Mouse (Mus musculus): ENCODE results near the gene Col20a1.

Col20a1 gene

GRCm38 (mm10) chr2:180995457-180995856 lies 9.1 kb downstream of the Col20a1 start:
- no peak for DNase-seq

DNA sequence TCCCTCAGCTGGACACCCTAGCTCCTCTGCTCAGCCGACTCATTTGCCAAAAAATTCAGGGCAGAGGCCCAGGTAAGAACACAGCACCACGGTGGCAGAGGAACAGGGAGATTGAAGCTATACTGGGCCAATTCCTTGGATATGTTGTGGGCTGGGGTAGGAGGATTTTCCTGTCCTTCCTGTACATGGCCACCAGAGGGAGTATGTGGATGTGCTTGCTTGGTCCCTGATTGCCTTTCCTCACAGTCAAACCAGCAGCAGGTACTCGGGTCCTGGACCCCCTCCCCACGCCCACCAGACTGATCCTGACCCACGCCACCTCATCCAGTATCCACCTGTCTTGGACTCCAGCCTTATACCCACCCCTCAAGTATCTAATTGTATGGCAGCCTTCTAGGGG lies 10.1 kb downstream of the Col20a1 start:
- no peak for DNase-seq

DNA sequence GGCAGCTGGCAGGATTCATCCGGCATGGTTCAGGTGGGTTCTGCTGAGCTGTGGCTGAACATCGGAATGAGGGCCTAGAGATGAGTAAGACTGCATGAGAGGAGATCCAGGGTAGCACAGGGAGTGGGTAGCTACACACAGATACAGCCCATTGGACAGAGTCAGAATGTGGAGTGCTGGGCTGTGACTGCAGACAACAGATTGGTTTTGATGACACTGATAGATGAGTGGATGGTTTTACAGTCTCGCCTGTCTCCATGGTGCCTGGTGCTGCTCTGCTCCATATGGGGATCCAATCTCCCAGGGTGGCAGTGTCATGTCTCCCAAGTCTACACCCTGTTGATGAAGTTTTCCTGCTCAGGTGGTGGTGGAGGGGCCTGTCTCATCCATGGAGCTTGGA lies 10.6 kb downstream of the Col20a1 start:
- DNase-seq, result no peak

DNA sequence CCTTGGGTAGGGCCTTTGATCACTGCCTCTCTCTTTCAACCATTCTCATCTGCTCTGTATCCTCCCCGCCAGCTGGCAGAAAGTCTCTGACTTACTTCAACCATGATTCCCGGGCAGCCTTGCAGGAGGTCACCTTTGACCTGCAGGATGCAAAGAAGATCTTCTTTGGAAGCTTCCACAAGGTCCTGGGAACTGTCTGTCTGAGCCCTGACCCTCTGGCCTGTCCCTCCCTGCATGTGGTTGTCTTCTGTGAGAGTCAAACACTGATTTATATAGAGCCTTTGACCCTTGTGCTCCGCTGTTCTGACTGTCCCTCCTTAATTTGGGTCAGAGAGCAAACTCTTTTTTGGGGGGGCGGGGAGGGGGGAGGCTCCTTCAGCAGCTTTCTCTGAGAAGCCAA lies 20.7 kb downstream of the Col20a1 start:
- DNase-seq, result no peak

GRCm38 (mm10) chr2:181008339-181008738 lies 22.0 kb downstream of the Col20a1 start:
- no peak for DNase-seq

DNA sequence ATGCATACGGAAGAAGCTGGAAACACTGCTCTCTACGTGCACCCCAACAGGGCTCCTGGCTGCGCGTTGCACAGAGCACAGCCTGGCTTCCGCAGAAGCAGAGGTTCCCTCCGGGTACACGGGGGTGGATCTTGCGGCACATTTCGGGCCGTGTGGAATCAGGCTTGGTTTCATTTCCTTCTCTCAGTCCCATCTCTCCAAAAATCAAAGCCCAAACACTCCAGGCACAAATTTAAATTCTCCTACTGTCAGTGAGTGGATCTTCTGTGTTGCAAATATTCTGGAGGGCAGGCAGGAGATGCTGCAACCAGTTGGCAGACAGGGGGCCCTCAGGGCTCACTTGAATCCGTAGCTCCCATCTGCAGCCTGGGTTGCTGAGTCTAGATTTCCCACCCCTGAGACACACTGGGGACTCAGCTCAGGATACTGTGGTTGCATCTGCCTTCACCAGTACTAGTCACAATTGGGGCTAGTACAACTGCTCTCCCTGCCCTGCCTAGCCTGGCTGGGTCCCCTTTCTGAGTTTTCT lies 45.1 kb downstream of the Col20a1 start:
- DNase-seq, result no peak

DNA sequence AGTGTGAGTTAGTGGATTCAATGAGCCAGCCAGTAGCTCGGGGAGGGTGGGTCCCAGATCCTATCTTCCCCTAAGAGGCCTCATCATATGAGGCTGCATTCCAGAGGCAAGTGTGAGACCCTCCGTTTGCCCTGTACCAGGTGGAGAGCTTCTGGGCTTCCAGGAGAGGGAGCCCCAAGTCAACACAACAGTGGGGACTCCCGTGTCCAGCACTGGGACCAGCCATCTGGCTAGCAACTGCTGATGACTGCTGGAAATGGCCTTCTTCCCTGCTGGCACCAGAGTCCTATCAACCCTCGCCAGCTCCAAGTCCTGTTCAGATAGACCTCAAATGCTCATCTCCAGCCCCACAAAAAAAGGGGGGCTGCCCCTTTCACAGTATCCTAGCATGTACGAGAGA lies 46.1 kb downstream of the Col20a1 start:
- DNase-seq, result no peak

DNA sequence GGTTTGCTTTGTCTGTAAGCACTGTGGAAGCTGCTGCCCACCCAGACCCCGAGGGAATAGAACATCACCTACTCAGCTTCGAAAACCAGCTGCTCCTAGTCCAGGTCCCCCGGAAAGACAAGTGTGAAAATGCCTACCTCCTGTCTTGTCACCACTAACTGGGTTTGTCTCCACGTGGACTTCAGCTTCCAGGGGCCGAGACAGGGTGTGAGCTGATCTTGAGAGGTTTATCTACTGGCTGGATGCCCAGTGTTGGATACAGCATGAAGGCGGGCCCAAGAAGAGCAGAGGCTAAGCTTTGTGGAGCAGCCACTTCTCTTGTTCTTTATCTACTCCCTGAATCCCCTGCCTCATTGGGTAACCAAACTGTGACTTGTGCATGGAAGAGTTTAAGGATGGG lies 47.0 kb downstream of the Col20a1 start:
- DNase-seq, result no peak

GRCm38 (mm10) chr2:181035186-181035585 lies 48.9 kb downstream of the Col20a1 start:
- DNase-seq, result no peak

GRCm38 (mm10) chr2:181036561-181036960 lies 50.2 kb downstream of the Col20a1 start:
- DNase-seq, result no peak

DNA sequence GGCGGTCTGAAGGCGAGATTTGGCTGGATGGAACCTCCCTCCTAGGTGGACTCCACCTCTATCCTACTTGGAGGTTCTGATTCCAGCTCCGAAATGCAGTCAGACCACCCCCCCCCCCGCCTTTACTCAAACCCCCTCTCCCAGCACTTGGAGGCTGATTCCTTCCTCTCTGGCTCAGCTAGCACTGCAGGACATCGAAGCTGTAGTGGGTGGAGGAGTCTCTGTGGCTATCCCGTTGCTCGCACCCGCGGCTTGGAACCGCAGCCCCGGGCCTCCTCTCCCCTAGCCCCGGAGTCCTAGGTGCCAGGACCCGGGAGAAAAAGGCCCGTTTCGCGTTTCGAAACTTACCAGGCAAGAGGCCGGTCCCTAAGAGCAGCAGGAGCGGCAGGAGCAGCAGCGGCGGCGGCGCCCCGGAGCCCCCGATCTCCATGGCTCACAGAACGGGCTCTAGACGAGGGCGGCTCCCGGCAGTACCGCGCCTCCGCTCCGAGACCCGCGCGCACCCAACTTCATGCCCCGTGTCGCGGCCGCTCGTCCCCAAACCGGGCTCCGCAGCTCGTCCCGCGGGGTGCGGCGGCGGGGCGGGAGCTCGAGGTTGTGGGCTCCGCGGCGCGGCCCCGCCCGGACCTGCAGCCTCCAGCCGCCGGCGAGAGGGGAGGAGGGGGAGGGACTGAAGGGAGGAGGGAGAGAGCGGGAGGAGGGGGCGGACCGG lies 52.5 kb downstream of the Col20a1 start:
- no peak for DNase-seq

GRCm38 (mm10) chr2:181039356-181039680 lies 53.0 kb downstream of the Col20a1 start:
- no peak for DNase-seq

- DNase-seq, result no peak
These were observed 55.6 kb downstream of the Col20a1 start for GRCm38 (mm10) chr2:181041941-181042340.

- no peak for DNase-seq
These were observed 56.0 kb downstream of the Col20a1 start for GRCm38 (mm10) chr2:181042376-181042775.

GRCm38 (mm10) chr2:181043437-181043836 lies 57.1 kb downstream of the Col20a1 start, which contains the start of gene Chrna4:
Gene Chrna4, minus strand, starts transcription at chr2:181043546.
- no peak for DNase-seq

GRCm38 (mm10) chr2:181044001-181044400 lies 57.7 kb downstream of the Col20a1 start:
- DNase-seq, result no peak

- DNase-seq, result no peak
These were observed 62.1 kb downstream of the Col20a1 start for GRCm38 (mm10) chr2:181048252-181048945.

DNA sequence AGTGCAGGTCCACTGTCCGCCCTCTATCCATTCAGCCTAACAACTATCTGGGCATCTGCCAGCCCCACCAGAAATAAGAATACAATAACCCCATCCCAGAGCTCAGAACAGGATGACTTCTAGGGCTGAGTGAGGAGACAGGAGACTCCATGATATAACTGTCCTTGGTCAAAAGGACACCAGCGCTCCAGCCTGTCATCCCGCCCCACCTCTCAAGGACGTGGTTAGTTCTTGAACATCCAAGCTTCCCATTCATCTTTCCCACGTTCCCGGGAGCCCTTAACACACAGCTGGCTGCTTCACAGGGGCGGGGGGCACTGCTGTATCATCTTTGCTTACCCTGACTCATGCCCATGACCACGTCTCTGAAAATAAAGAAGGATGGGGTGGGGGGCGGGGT lies 62.7 kb downstream of the Col20a1 start:
- DNase-seq, result no peak

DNA sequence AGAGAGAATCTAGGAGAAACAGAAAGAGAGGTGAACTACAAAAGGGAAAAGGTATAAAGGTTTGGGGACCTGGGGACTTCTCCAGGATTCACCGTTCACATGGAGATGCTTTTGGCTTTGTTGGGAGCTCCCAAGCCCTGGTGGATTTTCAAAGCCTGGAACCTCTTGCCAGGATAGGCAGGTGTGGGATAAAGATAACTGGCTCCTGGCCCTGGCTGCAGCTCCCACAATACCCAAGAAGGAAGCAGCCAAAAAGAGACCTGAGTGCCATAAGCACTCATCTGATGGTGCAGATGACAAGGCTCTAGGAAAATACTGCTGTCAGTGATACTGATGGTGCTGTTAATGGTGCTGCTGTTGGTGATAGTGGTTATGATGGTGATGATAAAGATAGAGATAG lies 65.8 kb downstream of the Col20a1 start:
- DNase-seq, result no peak

GRCm38 (mm10) chr2:181057341-181057740 lies 71.0 kb downstream of the Col20a1 start:
- no peak for DNase-seq

DNA sequence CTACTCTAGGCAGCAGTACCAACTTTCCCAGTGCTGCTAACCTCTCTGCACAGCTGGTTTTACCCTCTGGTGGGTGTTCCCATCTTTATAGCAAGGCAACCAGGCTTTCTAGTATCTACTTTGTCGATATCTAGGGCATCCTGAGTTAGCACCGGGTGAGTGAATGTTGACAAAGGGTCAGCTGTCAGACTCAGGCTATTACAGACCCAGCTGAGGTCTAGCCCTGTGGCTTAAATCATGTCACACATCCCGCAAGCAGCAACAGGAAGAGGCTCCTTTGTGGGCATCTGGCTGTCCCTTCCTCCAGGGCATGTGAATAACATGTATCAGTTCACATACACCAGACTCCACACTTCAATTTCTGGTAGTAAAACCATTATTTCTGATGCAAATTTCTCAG lies 71.9 kb downstream of the Col20a1 start:
- DNase-seq, result no peak

GRCm38 (mm10) chr2:181060127-181060526 lies 73.8 kb downstream of the Col20a1 start:
- DNase-seq, result peak; percentile 16 to 59

- no peak for DNase-seq
These were observed 79.5 kb downstream of the Col20a1 start for GRCm38 (mm10) chr2:181065827-181066226.
